Mouse (Mus musculus) heart, postnatal 36 days (tissue): ENCODE measurements at regions not wholly inside any gene's neighbourhood (a gene's known extent, or its start where the extent isn't known, plus 50 kb on each side); places are given as distances from the start of the nearest gene placed in this dataset.
"Not testable (repeated sequence)": the region's sequence is repeated elsewhere in the genome, so short reads cannot be mapped to it uniquely, and the experiment has no call there.

Experiments used
- DNase-seq, 2 experiments: peaks; one replicate each; pipeline ENCODE4 v3.0.0; 2021 to 2022
- intact Hi-C: fragments of 180-260 bp; cut with DNase I; formaldehyde crosslinking; loops from one replicate; pipeline ENCODE4 v1.15.1; 2025

GRCm38 (mm10) chr4:94376256-94376655, 180.1 kb upstream of the Gm10306 start:
- DNase-seq: no peak
- intact Hi-C loops: no loop called here

GRCm38 (mm10) chr4:94385703-94386102, 170.6 kb upstream of the Gm10306 start:
- intact Hi-C loops: no loop called here
- DNase-seq: no peak

- DNase-seq: no peak
- intact Hi-C loops: no loop called here
Measured at GRCm38 (mm10) chr4:94388317-94388716, 168.0 kb upstream of the Gm10306 start.

GRCm38 (mm10) chr4:94394462-94394861, 161.9 kb upstream of the Gm10306 start:
- DNase-seq: no peak
- intact Hi-C loops: no loop called here

- intact Hi-C loops: no loop called here
- DNase-seq: no peak
Measured at GRCm38 (mm10) chr4:94397284-94397683, 159.1 kb upstream of the Gm10306 start.

GRCm38 (mm10) chr4:94406922-94407321, 149.4 kb upstream of the Gm10306 start:
- intact Hi-C loops: no loop called here
- DNase-seq: no peak

GRCm38 (mm10) chr4:94407503-94407902, 148.8 kb upstream of the Gm10306 start:
- intact Hi-C loops: no loop called here
- DNase-seq: no peak

GRCm38 (mm10) chr4:94412661-94413060, 143.7 kb upstream of the Gm10306 start:
- DNase-seq: no peak
- intact Hi-C loops: no loop called here

GRCm38 (mm10) chr4:94425525-94425924, 130.8 kb upstream of the Gm10306 start:
- DNase-seq, intact Hi-C loops: not testable (repeated sequence)

- DNase-seq: no peak
- intact Hi-C loops: no loop called here
Measured at GRCm38 (mm10) chr4:94427581-94427980, 128.8 kb upstream of the Gm10306 start.

- DNase-seq: no peak
Measured at GRCm38 (mm10) chr4:94432005-94432404, 124.3 kb upstream of the Gm10306 start.

GRCm38 (mm10) chr4:94437717-94438435, 118.5 kb upstream of the Gm10306 start:
- peak in 1 of 2 experiments; percentile 6 for DNase-seq

More at GRCm38 (mm10) chr4:94432005-94432404, 124.3 kb upstream of the Gm10306 start:
- intact Hi-C loops: no loop called here

GRCm38 (mm10) chr4:94439159-94439836, 117.0 kb upstream of the Gm10306 start:
- no peak for DNase-seq
- intact Hi-C loops: no loop called here

More at GRCm38 (mm10) chr4:94437717-94438435, 118.5 kb upstream of the Gm10306 start:
- intact Hi-C loops: no loop called here

GRCm38 (mm10) chr4:94446604-94447003, 109.7 kb upstream of the Gm10306 start:
- DNase-seq: no peak
- intact Hi-C loops: no loop called here
